Mouse (Mus musculus) embryonic facial prominence, embryonic 15.5 days (tissue): ENCODE measurements around the gene Sla2. TPM values are rescaled to one million over a fixed set of nuclear protein-coding genes. Genes with fewer than 3 reads are reported as not detected.
"Not testable (repeated sequence)": the region's sequence is repeated elsewhere in the genome, so short reads cannot be mapped to it uniquely, and the experiment has no call there.

ENCODE experiments used
- ATAC-seq: fragments of 200-750 bp; cut with Nextera tagmentation; 2 replicates; pipeline ENCODE4 v1.8.0; 2017; ENCODE audit warnings: low read depth, moderate TSS enrichment; ENCODE audit not compliant: insufficient number of reproducible peaks, low FRiP score, low TSS enrichment
- H3K27ac ChIP-seq: fragments of 300-500 bp; sonication (generic); replicated peaks from 2 replicates; pipeline ENCODE4 v1.5.1; 2015; ENCODE audit warnings: mild to moderate bottlenecking, inconsistent platforms
- H3K27me3 ChIP-seq: fragments of 300-500 bp; sonication (generic); 2 replicates; pipeline ENCODE4 v1.6.1; 2015; ENCODE audit warnings: inconsistent platforms
- H3K36me3 ChIP-seq: fragments of 300-500 bp; sonication (generic); 2 replicates; pipeline ENCODE4 v1.6.1; 2015; ENCODE audit warnings: mild to moderate bottlenecking, inconsistent platforms
- H3K4me1 ChIP-seq: fragments of 300-500 bp; sonication (generic); 2 replicates; pipeline ENCODE4 v1.6.1; 2015; ENCODE audit warnings: inconsistent platforms
- H3K4me2 ChIP-seq: fragments of 300-500 bp; sonication (generic); replicated peaks from 2 replicates; pipeline ENCODE4 v1.6.1; 2015; ENCODE audit warnings: mild to moderate bottlenecking, inconsistent platforms
- H3K4me3 ChIP-seq: fragments of 300-500 bp; sonication (generic); replicated peaks from 2 replicates; pipeline ENCODE4 v1.5.1; 2015; ENCODE audit warnings: mild to moderate bottlenecking, inconsistent platforms
- H3K9ac ChIP-seq: fragments of 300-500 bp; sonication (generic); 2 replicates; pipeline ENCODE4 v1.6.1; 2015; ENCODE audit warnings: inconsistent platforms
- H3K9me3 ChIP-seq: fragments of 300-500 bp; sonication (generic); replicated peaks from 2 replicates; pipeline ENCODE4 v1.6.1; 2016; ENCODE audit warnings: inconsistent platforms
- WGBS: fragments of 180-500 bp; shearing (Covaris S2); methylation state at CpG from one replicate; pipeline ENCODE4 v1.1.7; 2015; 5-methylcytosine and 5-hydroxymethylcytosine counted together
- polyA plus RNA-seq: library from polyadenylated mRNA; unstranded; fragments of >200 nt; fragmentation: Nextera tagmentation; extraction: Ambion mirVana; gene quantifications from 2 replicates; pipeline ENCODE4 v1.2.1, GENCODE M21; 2015

Gene Sla2
- polyA plus RNA-seq, 1 experiment from 2014 or later, result 0.52 TPM

- H3K4me1 ChIP-seq, result peaks cover 27% of the 10 kb centered on the region
- peak overlapping the region; percentile 99 for H3K9ac ChIP-seq
- H3K4me3 ChIP-seq, result peak overlapping the region; percentile 80
- no peak for ATAC-seq
- peaks cover 29% of the 10 kb centered on the region for H3K36me3 ChIP-seq
- peak overlapping the region; percentile 86 for H3K27ac ChIP-seq
- no peaks in the 10 kb centered on the region for H3K9me3 ChIP-seq
- H3K27me3 ChIP-seq, result no peaks in the 10 kb centered on the region
- whole genome bisulfite sequencing, result 1% methylated on average over 28 of the region's 28 CpGs
- H3K4me2 ChIP-seq, result peak overlapping the region; percentile 69
These were observed 23.4 kb downstream of the Sla2 start for GRCm38 (mm10) chr2:156863487-156864160.

- Histone ChIP-seq H3K4me3 (peak within 1 kb of the TSS; percentile 80), H3K27ac (peak within 1 kb of the TSS; percentile 97), H3K36me3 (peaks cover 24% of the 10 kb centered on the region), H3K4me1 (peaks cover 34% of the 10 kb centered on the region), H3K9me3 (no peaks in the 10 kb centered on the region), H3K4me2 (peak within 1 kb of the TSS; percentile 69), H3K27me3 (no peaks in the 10 kb centered on the region), H3K9ac (peak within 1 kb of the TSS; percentile 99)
- under 1% methylated on average over 97 of the region's 98 CpGs for WGBS
- peak; percentile 97 for ATAC-seq
These were observed 24.1 kb downstream of the Sla2 start, which contains the start of gene Rab5if for GRCm38 (mm10) chr2:156862772-156863486. Rab5if (plus strand) TSS chr2:156863128.

- 0% methylated on average over 19 of the region's 19 CpGs for WGBS
- Histone ChIP-seq H3K27me3 (no peaks in the 10 kb centered on the region), H3K4me1 (peaks cover 34% of the 10 kb centered on the region), H3K9me3 (no peaks in the 10 kb centered on the region), H3K4me2 (peak overlapping the region; percentile 69), H3K27ac (peak overlapping the region; percentile 97), H3K4me3 (peak overlapping the region; percentile 80), H3K9ac (peak overlapping the region; percentile 78), H3K36me3 (peaks cover 21% of the 10 kb centered on the region)
- no peak for ATAC-seq
These were observed 24.8 kb downstream of the Sla2 start for GRCm38 (mm10) chr2:156862041-156862717.

GRCm38 (mm10) chr2:156858671-156859070, 28.3 kb downstream of the Sla2 start:
- H3K4me1 ChIP-seq, result peaks cover 26% of the 10 kb centered on the region
- no peaks in the 10 kb centered on the region for H3K27me3 ChIP-seq
- no peak overlapping the region for H3K4me2 ChIP-seq
- no peak overlapping the region for H3K4me3 ChIP-seq
- H3K27ac ChIP-seq, result peak overlapping the region; percentile 59; the same call in 1 of the 2 replicates
- no peaks in the 10 kb centered on the region for H3K9me3 ChIP-seq
- no peak for ATAC-seq
- peaks cover 10% of the 10 kb centered on the region; the same call in 1 of the 2 replicates for H3K36me3 ChIP-seq
- 53% methylated on average over 7 of the region's 7 CpGs for WGBS
- no peak overlapping the region for H3K9ac ChIP-seq

GRCm38 (mm10) chr2:156857835-156858234, 29.2 kb downstream of the Sla2 start, which contains the start of gene 4930518I15Rik:
4930518I15Rik (minus strand) TSS chr2:156857946.
- Histone ChIP-seq H3K27me3 (no peaks in the 10 kb centered on the region), H3K4me3 (no peak within 1 kb of the TSS), H3K27ac (peak within 1 kb of the TSS; percentile 59; the same call in 1 of the 2 replicates), H3K9ac (no peak within 1 kb of the TSS), H3K4me1 (peaks cover 24% of the 10 kb centered on the region), H3K36me3 (peaks cover 10% of the 10 kb centered on the region; the same call in 1 of the 2 replicates), H3K4me2 (no peak within 1 kb of the TSS), H3K9me3 (no peaks in the 10 kb centered on the region)
- WGBS, result 84% methylated on average over 2 of the region's 2 CpGs
- ATAC-seq, result no peak

- 64% methylated on average over 3 of the region's 3 CpGs for WGBS
- Histone ChIP-seq H3K9me3 (no peaks in the 10 kb centered on the region), H3K4me3 (no peak overlapping the region), H3K4me1 (peaks cover 24% of the 10 kb centered on the region), H3K27ac (no peak overlapping the region; the same call in 1 of the 2 replicates), H3K9ac (no peak overlapping the region), H3K4me2 (no peak overlapping the region), H3K36me3 (peaks cover 10% of the 10 kb centered on the region; the same call in 1 of the 2 replicates), H3K27me3 (no peaks in the 10 kb centered on the region)
- no peak for ATAC-seq
These were observed 29.6 kb downstream of the Sla2 start for GRCm38 (mm10) chr2:156857385-156857791.

- no peak for ATAC-seq
- WGBS, result 91% methylated on average over 1 of the region's 1 CpGs
- H3K4me2 ChIP-seq, result no peak overlapping the region
These were observed 30.7 kb downstream of the Sla2 start for GRCm38 (mm10) chr2:156856311-156856710.

GRCm38 (mm10) chr2:156853999-156854771, 32.8 kb downstream of the Sla2 start:
- not testable (repeated sequence) for H3K9me3 ChIP-seq, H3K4me3 ChIP-seq, H3K27me3 ChIP-seq, ATAC-seq, H3K4me2 ChIP-seq, H3K9ac ChIP-seq
- WGBS, result 25% methylated on average over 13 of the region's 13 CpGs
- peaks cover 17% of the 10 kb centered on the region for H3K4me1 ChIP-seq
- H3K36me3 ChIP-seq, result peaks cover 40% of the 10 kb centered on the region
- peak overlapping the region; percentile 71; the same call in 1 of the 2 replicates for H3K27ac ChIP-seq

More at GRCm38 (mm10) chr2:156856311-156856710, 30.7 kb downstream of the Sla2 start:
- no peak overlapping the region for H3K9ac ChIP-seq
- H3K4me1 ChIP-seq, result peaks cover 17% of the 10 kb centered on the region
- peaks cover 19% of the 10 kb centered on the region for H3K36me3 ChIP-seq
- H3K9me3 ChIP-seq, result no peaks in the 10 kb centered on the region
- H3K4me3 ChIP-seq, result no peak overlapping the region
- H3K27me3 ChIP-seq, result no peaks in the 10 kb centered on the region
- no peak overlapping the region for H3K27ac ChIP-seq

- ATAC-seq, result peak; percentile 50; the same call in 1 of the 2 replicates
- 76% methylated on average over 9 of the region's 13 CpGs for WGBS
- H3K9me3 ChIP-seq, H3K9ac ChIP-seq, H3K27me3 ChIP-seq, H3K4me2 ChIP-seq, H3K27ac ChIP-seq, H3K4me3 ChIP-seq: not testable (repeated sequence)
- Histone ChIP-seq H3K4me1 (peaks cover 16% of the 10 kb centered on the region), H3K36me3 (peaks cover 40% of the 10 kb centered on the region)
These were observed 33.4 kb downstream of the Sla2 start for GRCm38 (mm10) chr2:156853584-156853983.

- ATAC-seq, result no peak
- H3K4me2 ChIP-seq, result no peak overlapping the region
- peaks cover 58% of the 10 kb centered on the region for H3K36me3 ChIP-seq
- H3K9me3 ChIP-seq, result no peaks in the 10 kb centered on the region
- no peak overlapping the region for H3K27ac ChIP-seq
- no peak overlapping the region for H3K9ac ChIP-seq
- H3K4me1 ChIP-seq, result peaks cover 34% of the 10 kb centered on the region
- H3K27me3 ChIP-seq, result no peaks in the 10 kb centered on the region
- H3K4me3 ChIP-seq, result no peak overlapping the region
- 83% methylated on average over 5 of the region's 5 CpGs for WGBS
These were observed 36.5 kb downstream of the Sla2 start for GRCm38 (mm10) chr2:156850505-156850904.
